Mouse (Mus musculus): ENCODE measurements around the gene Rab26. TPM values are rescaled to one million over a fixed set of nuclear protein-coding genes. Genes with fewer than 3 reads are reported as not detected.
A peak's percentile ranks its signal among the peaks of the same experiment; 100 is the strongest.

Gene Rab26
- polyA plus RNA-seq, 1 experiment from 2014 or later, result 0.85 TPM

GRCm38 (mm10) chr17:24514270-24515257 is 19.4 kb downstream of the Rab26 start:
- ATAC-seq (ENCODE audit: low FRiP score, low TSS enrichment) (no peak), DNase-seq (ENCODE audit: low spot score) (no peak)
- WGBS, result 75% methylated on average over 24 of the region's 24 CpGs
- peak overlapping the region; percentile 45; the same call in 1 of the 2 replicates for H3K27ac ChIP-seq (replicated peaks)
- no peak overlapping the region for H3K9ac ChIP-seq (ENCODE audit: low read length)
- H3K4me1 ChIP-seq (replicated peaks; ENCODE audit: control insufficient read depth, insufficient read depth), result no peaks in the 10 kb centered on the region
- TF ChIP-seq CTCF (IDR thresholded peaks at IDR 0.05; ENCODE audit: low read depth), result no peak
- TF ChIP-seq EP300 (optimal IDR thresholded peaks at IDR 0.05), result no peak
- H3K36me3 ChIP-seq (ENCODE audit: control insufficient read depth, insufficient read depth, low read length), result peaks cover 42% of the 10 kb centered on the region
- H3K4me2 ChIP-seq (replicated peaks; ENCODE audit: low read depth), result no peak overlapping the region
- H3K4me3 ChIP-seq (ENCODE audit: low read depth, low read length), result no peak overlapping the region
- no peaks in the 10 kb centered on the region for H3K27me3 ChIP-seq (ENCODE audit: control insufficient read depth, insufficient read depth, low read length)
- no peaks in the 10 kb centered on the region for H3K9me3 ChIP-seq (ENCODE audit: control insufficient read depth, low read length)

DNA sequence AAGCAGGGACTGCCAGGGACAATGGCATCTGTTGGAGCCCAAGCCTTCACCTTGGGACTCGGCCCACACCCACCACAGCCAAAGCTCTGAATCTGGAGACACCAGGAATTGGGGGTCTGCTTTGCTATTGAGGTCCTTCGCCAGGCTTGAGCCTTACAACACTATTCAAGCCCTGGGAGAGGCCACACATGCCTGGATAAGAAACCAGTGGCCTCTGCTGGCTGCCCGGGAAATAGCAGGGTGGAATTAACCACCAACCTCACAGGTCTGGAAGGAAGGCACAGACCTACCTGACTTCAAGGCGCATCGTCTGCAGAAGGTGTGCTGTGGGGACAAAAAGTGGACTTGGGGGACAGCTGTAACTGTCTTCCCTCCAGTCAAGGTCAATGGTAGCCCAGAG is 20.4 kb downstream of the Rab26 start:
- ATAC-seq (ENCODE audit: low FRiP score, low TSS enrichment) (peak; percentile 35; the same call in 1 of the 2 replicates), DNase-seq (ENCODE audit: low spot score) (peak; percentile 76)
- WGBS, result 49% methylated on average over 5 of the region's 5 CpGs
- TF ChIP-seq EP300 (optimal IDR thresholded peaks at IDR 0.05), result no peak
- TF ChIP-seq CTCF (IDR thresholded peaks at IDR 0.05; ENCODE audit: low read depth), result peak; percentile 82
- Histone ChIP-seq H3K4me1 (replicated peaks; ENCODE audit: control insufficient read depth, insufficient read depth) (no peaks in the 10 kb centered on the region), H3K9me3 (ENCODE audit: control insufficient read depth, low read length) (no peaks in the 10 kb centered on the region), H3K36me3 (ENCODE audit: control insufficient read depth, insufficient read depth, low read length) (peaks cover 48% of the 10 kb centered on the region), H3K9ac (ENCODE audit: low read length) (no peak overlapping the region), H3K4me3 (ENCODE audit: low read depth, low read length) (no peak overlapping the region), H3K27me3 (ENCODE audit: control insufficient read depth, insufficient read depth, low read length) (no peaks in the 10 kb centered on the region), H3K27ac (replicated peaks) (no peak overlapping the region), H3K4me2 (replicated peaks; ENCODE audit: low read depth) (no peak overlapping the region)

- TF ChIP-seq EP300 (optimal IDR thresholded peaks at IDR 0.05) (no peak), CTCF (IDR thresholded peaks at IDR 0.05; ENCODE audit: low read depth) (no peak)
- 0 out of 2 replicates have a peak, but pooled peaks have one; percentile 8 for ATAC-seq (ENCODE audit: low FRiP score, low TSS enrichment)
- no peak overlapping the region for H3K27ac ChIP-seq (replicated peaks)
- no peak overlapping the region for H3K4me3 ChIP-seq (ENCODE audit: low read depth, low read length)
- H3K4me1 ChIP-seq (replicated peaks; ENCODE audit: control insufficient read depth, insufficient read depth), result no peaks in the 10 kb centered on the region; the same call in 1 of the 2 replicates
- WGBS, result 63% methylated on average over 12 of the region's 12 CpGs
- no peak overlapping the region for H3K4me2 ChIP-seq (replicated peaks; ENCODE audit: low read depth)
- no peak overlapping the region for H3K9ac ChIP-seq (ENCODE audit: low read length)
- no peaks in the 10 kb centered on the region for H3K9me3 ChIP-seq (ENCODE audit: control insufficient read depth, low read length)
- no peaks in the 10 kb centered on the region for H3K27me3 ChIP-seq (ENCODE audit: control insufficient read depth, insufficient read depth, low read length)
- peaks cover 27% of the 10 kb centered on the region for H3K36me3 ChIP-seq (ENCODE audit: control insufficient read depth, insufficient read depth, low read length)
- no peak for DNase-seq (ENCODE audit: low spot score)
Observed at GRCm38 (mm10) chr17:24507806-24508460, 26.1 kb downstream of the Rab26 start.

- Histone ChIP-seq H3K9ac (ENCODE audit: low read length) (no peak overlapping the region), H3K4me2 (replicated peaks; ENCODE audit: low read depth) (no peak overlapping the region), H3K36me3 (ENCODE audit: control insufficient read depth, insufficient read depth, low read length) (peaks cover 26% of the 10 kb centered on the region), H3K4me3 (ENCODE audit: low read depth, low read length) (no peak overlapping the region), H3K4me1 (replicated peaks; ENCODE audit: control insufficient read depth, insufficient read depth) (no peaks in the 10 kb centered on the region; the same call in 1 of the 2 replicates), H3K27ac (replicated peaks) (no peak overlapping the region), H3K9me3 (ENCODE audit: control insufficient read depth, low read length) (no peaks in the 10 kb centered on the region), H3K27me3 (ENCODE audit: control insufficient read depth, insufficient read depth, low read length) (no peaks in the 10 kb centered on the region)
- ATAC-seq (ENCODE audit: low FRiP score, low TSS enrichment) (no peak), DNase-seq (ENCODE audit: low spot score) (peak; percentile 49)
- no peak for TF ChIP-seq CTCF (IDR thresholded peaks at IDR 0.05; ENCODE audit: low read depth)
- TF ChIP-seq EP300 (optimal IDR thresholded peaks at IDR 0.05), result no peak
- 43% methylated on average over 19 of the region's 19 CpGs for WGBS
Observed at GRCm38 (mm10) chr17:24507129-24507664, 26.8 kb downstream of the Rab26 start.

GRCm38 (mm10) chr17:24506332-24507070 is 27.5 kb downstream of the Rab26 start:
- Histone ChIP-seq H3K9me3 (ENCODE audit: control insufficient read depth, low read length) (no peaks in the 10 kb centered on the region), H3K9ac (ENCODE audit: low read length) (no peak overlapping the region), H3K4me3 (ENCODE audit: low read depth, low read length) (no peak overlapping the region), H3K27ac (replicated peaks) (no peak overlapping the region), H3K27me3 (ENCODE audit: control insufficient read depth, insufficient read depth, low read length) (no peaks in the 10 kb centered on the region), H3K36me3 (ENCODE audit: control insufficient read depth, insufficient read depth, low read length) (peaks cover 25% of the 10 kb centered on the region), H3K4me1 (replicated peaks; ENCODE audit: control insufficient read depth, insufficient read depth) (no peaks in the 10 kb centered on the region; the same call in 1 of the 2 replicates), H3K4me2 (replicated peaks; ENCODE audit: low read depth) (no peak overlapping the region; the same call in 1 of the 2 replicates)
- ATAC-seq (ENCODE audit: low FRiP score, low TSS enrichment) (no peak), DNase-seq (ENCODE audit: low spot score) (peak; percentile 33)
- no peak for TF ChIP-seq CTCF (IDR thresholded peaks at IDR 0.05; ENCODE audit: low read depth)
- no peak for TF ChIP-seq EP300 (optimal IDR thresholded peaks at IDR 0.05)
- WGBS, result 44% methylated on average over 36 of the region's 36 CpGs

All from stomach, postnatal 0 days (tissue).